Mouse (Mus musculus) heart, postnatal 0 days (tissue): ENCODE results near the gene Tmem151a. TPM values are rescaled to one million over a fixed set of nuclear protein-coding genes. Genes with fewer than 3 reads are reported as not detected.

Source experiments
- ATAC-seq: fragments of 200-750 bp; cut with Nextera tagmentation; 2 replicates; pipeline ENCODE4 v1.8.0; 2017; ENCODE audit warnings: low read depth, moderate number of reproducible peaks, moderate library complexity; ENCODE audit not compliant: insufficient read depth
- DNase-seq: peaks from one replicate; pipeline ENCODE4 v3.0.0-alpha.2; 2016; ENCODE audit warnings: low spot score
- H3K27ac ChIP-seq: fragments of 300-500 bp; sonication (generic); 2 replicates; pipeline ENCODE4 v1.5.1; 2014; ENCODE audit warnings: low read depth, mild to moderate bottlenecking
- H3K27me3 ChIP-seq: fragments of 300-500 bp; sonication (generic); 2 replicates; pipeline ENCODE4 v1.6.1; 2014; ENCODE audit warnings: low read length, mixed read lengths; ENCODE audit not compliant: control insufficient read depth, insufficient read depth
- H3K36me3 ChIP-seq: fragments of 300-500 bp; sonication (generic); replicated peaks from 2 replicates; pipeline ENCODE4 v1.6.1; 2014; ENCODE audit warnings: low read length, mixed read lengths; ENCODE audit not compliant: control insufficient read depth, insufficient read depth
- H3K4me1 ChIP-seq: fragments of 300-500 bp; sonication (generic); 2 replicates; pipeline ENCODE4 v1.6.1; 2014; ENCODE audit warnings: antibody characterized with exemption; ENCODE audit not compliant: control insufficient read depth, insufficient read depth
- H3K4me2 ChIP-seq: fragments of 300-500 bp; sonication (generic); 2 replicates; pipeline ENCODE4 v1.6.1; 2014; ENCODE audit warnings: low read depth, mild to moderate bottlenecking, low read length, moderate library complexity
- H3K4me3 ChIP-seq: fragments of 300-500 bp; sonication (generic); 2 replicates; pipeline ENCODE4 v1.5.1; 2014; ENCODE audit warnings: low read depth, low read length
- H3K9ac ChIP-seq: fragments of 300-500 bp; sonication (generic); replicated peaks from 2 replicates; pipeline ENCODE4 v1.6.1; 2014; ENCODE audit warnings: low read depth, low read length, mixed read lengths
- H3K9me3 ChIP-seq: fragments of 300-500 bp; sonication (generic); replicated peaks from 2 replicates; pipeline ENCODE4 v1.6.1; 2016; ENCODE audit warnings: low read length; ENCODE audit not compliant: control insufficient read depth
- CTCF ChIP-seq: IDR thresholded peaks from 2 replicates; pipeline ENCODE4 v1.5.1; 2016; ENCODE audit warnings: antibody characterized with exemption, control low read depth, low read depth
- EP300 ChIP-seq: IDR thresholded peaks from 2 replicates; pipeline ENCODE4 v1.6.1; 2016; ENCODE audit warnings: antibody characterized with exemption, low read depth
- WGBS: fragments of 180-500 bp; shearing (Covaris S2); extraction: QIAGEN DNeasy Blood & Tissue Kit; methylation state at CpG from one replicate; pipeline ENCODE4 v1.1.7; 2014; 5-methylcytosine and 5-hydroxymethylcytosine counted together
- polyA plus RNA-seq: library from polyadenylated mRNA; unstranded; fragments of >200 nt; fragmentation: Nextera tagmentation; extraction: Ambion mirVana; gene quantifications from 2 replicates; pipeline ENCODE4 v1.2.1, GENCODE M21; 2015
- total RNA-seq: library from RNA; depleted of rRNA; stranded (reverse); fragments of >200 nt; gene quantifications from 2 replicates; pipeline ENCODE4 v1.2.3, GENCODE M21; 2014; ENCODE audit warnings: low replicate concordance

The Tmem151a gene
- total and polyA plus RNA-seq, 2 experiments from 2014 or later, result 2.6 to 3.0 TPM

DNA sequence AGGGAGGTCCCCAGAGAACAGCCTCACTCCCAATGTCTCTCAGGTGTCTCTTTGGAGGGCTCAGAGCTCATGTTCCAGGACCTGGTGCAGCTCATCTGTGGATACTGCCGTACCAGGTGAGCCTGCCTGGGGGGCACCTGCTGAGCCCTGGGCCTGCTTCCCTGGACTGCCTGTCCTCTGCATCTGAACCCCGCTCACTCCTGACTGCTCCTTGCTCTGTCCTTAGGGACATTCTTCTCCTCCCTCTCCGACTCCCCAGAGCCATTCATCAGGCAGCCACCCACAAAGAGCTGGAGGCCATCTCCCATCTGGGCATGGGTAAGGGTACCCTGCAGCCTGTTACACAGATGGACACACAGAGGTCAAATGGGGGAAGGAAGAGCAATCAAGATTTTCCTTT is 33.8 kb downstream of the Tmem151a start:
- no peak overlapping the region for H3K27ac ChIP-seq
- ATAC-seq (no peak), DNase-seq (no peak)
- peaks cover 17% of the 10 kb centered on the region; the same call in 1 of the 2 replicates for H3K27me3 ChIP-seq
- peak overlapping the region; percentile 51 for H3K4me2 ChIP-seq
- no peak overlapping the region for H3K9ac ChIP-seq
- WGBS, result 56% methylated on average over 3 of the region's 3 CpGs
- H3K9me3 ChIP-seq, result no peaks in the 10 kb centered on the region
- H3K36me3 ChIP-seq, result peaks cover 33% of the 10 kb centered on the region
- TF ChIP-seq CTCF (no peak), EP300 (no peak)
- H3K4me3 ChIP-seq, result peak overlapping the region; percentile 29
- peaks cover 10% of the 10 kb centered on the region for H3K4me1 ChIP-seq

DNA sequence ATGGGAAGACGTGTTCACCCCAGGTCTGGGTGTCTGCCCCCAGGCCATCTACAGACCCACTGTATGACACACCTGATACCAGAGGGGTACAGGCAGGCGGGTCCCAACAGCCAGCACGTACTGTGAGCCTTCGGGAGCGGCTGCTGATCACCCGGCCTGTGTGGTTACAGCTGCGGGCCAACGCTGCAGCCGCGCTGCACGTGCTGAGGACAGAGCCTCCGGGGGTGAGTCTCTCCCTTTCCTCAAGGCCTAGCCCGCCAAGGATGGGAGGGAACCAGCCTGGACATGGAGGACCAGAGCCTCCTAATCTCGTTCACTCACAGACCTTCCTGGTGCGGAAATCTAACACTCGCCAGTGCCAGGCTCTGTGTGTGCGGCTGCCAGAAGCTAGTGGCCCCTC is 34.3 kb downstream of the Tmem151a start:
- peaks cover 10% of the 10 kb centered on the region for H3K4me1 ChIP-seq
- DNase-seq (no peak), ATAC-seq (peak; percentile 22)
- peaks cover 38% of the 10 kb centered on the region for H3K36me3 ChIP-seq
- H3K4me2 ChIP-seq, result peak overlapping the region; percentile 51
- H3K27me3 ChIP-seq, result peaks cover 17% of the 10 kb centered on the region; the same call in 1 of the 2 replicates
- 5% methylated on average over 17 of the region's 17 CpGs for WGBS
- TF ChIP-seq EP300 (no peak), CTCF (no peak)
- H3K27ac ChIP-seq, result peak overlapping the region; percentile 46
- H3K9ac ChIP-seq, result no peak overlapping the region
- peak overlapping the region; percentile 29 for H3K4me3 ChIP-seq
- H3K9me3 ChIP-seq, result no peaks in the 10 kb centered on the region

DNA sequence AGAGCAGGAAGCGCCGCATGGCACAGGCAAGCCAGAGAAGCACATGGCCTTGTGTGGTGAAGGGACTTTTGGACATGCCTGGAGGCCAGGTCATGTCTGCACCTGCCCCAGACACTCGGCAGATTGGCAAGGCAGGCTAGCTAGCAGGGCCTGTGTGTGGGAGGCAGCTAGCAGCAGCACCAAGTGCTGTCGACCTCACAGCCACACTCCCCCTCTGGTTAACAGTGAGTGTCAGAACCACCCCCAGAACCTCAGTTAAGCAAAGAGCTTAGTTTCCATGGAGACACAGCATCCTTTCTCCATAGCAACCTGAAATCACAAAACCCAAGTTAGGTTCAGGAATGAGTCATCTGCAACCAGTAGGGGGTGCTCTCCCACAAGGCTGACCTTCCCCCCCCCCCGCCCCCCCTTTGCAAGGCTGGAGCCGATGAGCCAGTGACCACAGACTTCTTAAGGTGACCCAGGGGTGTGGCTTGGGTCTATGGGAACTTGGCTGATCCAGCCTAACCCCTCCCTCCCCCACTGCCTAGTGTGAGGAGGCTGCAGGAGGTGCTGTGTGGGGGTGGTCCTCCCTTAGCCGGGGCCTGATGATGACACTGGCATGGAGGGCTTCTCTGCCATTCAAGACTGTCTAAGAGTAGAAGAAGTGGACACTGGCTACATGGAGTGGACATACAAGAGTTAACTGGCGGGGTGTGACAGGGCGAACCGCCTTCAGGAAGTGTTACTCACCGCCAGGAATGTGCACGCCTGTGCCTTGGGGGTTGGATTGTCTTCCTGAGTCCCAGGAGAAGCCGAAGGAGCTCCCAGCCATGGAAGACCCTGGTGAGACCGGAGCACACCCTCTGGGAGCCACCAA is 35.1 kb downstream of the Tmem151a start, which contains the start of gene Rin1:
Rin1 (plus strand) TSS at position 435 of the 859 bp plus-strand sequence.
- no peaks in the 10 kb centered on the region for H3K9me3 ChIP-seq
- WGBS, result 20% methylated on average over 14 of the region's 14 CpGs
- H3K9ac ChIP-seq, result no peak within 1 kb of the TSS
- peaks cover 10% of the 10 kb centered on the region for H3K4me1 ChIP-seq
- peak within 1 kb of the TSS; percentile 46 for H3K27ac ChIP-seq
- peak within 1 kb of the TSS; percentile 51 for H3K4me2 ChIP-seq
- TF ChIP-seq CTCF, result peak; percentile 48
- TF ChIP-seq EP300, result no peak
- peaks cover 17% of the 10 kb centered on the region; the same call in 1 of the 2 replicates for H3K27me3 ChIP-seq
- H3K36me3 ChIP-seq, result peaks cover 44% of the 10 kb centered on the region
- ATAC-seq (peak; percentile 79), DNase-seq (peak; percentile 70)
- H3K4me3 ChIP-seq, result peak within 1 kb of the TSS; percentile 29

DNA sequence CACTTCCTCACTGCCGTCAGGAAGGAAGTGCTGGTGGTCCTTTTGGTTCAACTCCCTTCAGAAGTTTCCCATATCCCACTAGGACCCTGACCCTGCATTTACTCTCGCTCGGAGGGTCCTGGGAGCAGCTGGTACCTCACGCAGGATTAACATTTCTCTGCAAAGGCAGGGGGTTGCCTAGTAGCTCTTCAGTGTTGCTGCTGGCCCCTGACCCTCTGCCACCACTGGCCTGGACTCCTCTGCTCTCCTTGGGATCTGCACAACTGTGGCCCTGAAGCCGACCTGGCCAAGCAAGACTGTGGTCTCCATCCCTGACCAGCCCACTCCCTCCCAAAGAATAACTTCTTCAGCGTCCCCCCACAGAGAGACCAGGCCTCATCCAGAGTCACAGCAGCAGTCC is 36.0 kb downstream of the Tmem151a start:
- H3K4me1 ChIP-seq, result peaks cover 10% of the 10 kb centered on the region
- no peak for TF ChIP-seq CTCF
- TF ChIP-seq EP300, result no peak
- H3K9me3 ChIP-seq, result no peaks in the 10 kb centered on the region
- H3K4me2 ChIP-seq, result no peak overlapping the region
- WGBS, result 93% methylated on average over 6 of the region's 6 CpGs
- peaks cover 44% of the 10 kb centered on the region for H3K36me3 ChIP-seq
- ATAC-seq (no peak), DNase-seq (no peak)
- H3K9ac ChIP-seq, result no peak overlapping the region
- H3K27ac ChIP-seq, result no peak overlapping the region
- no peak overlapping the region for H3K4me3 ChIP-seq
- peaks cover 14% of the 10 kb centered on the region; the same call in 1 of the 2 replicates for H3K27me3 ChIP-seq

DNA sequence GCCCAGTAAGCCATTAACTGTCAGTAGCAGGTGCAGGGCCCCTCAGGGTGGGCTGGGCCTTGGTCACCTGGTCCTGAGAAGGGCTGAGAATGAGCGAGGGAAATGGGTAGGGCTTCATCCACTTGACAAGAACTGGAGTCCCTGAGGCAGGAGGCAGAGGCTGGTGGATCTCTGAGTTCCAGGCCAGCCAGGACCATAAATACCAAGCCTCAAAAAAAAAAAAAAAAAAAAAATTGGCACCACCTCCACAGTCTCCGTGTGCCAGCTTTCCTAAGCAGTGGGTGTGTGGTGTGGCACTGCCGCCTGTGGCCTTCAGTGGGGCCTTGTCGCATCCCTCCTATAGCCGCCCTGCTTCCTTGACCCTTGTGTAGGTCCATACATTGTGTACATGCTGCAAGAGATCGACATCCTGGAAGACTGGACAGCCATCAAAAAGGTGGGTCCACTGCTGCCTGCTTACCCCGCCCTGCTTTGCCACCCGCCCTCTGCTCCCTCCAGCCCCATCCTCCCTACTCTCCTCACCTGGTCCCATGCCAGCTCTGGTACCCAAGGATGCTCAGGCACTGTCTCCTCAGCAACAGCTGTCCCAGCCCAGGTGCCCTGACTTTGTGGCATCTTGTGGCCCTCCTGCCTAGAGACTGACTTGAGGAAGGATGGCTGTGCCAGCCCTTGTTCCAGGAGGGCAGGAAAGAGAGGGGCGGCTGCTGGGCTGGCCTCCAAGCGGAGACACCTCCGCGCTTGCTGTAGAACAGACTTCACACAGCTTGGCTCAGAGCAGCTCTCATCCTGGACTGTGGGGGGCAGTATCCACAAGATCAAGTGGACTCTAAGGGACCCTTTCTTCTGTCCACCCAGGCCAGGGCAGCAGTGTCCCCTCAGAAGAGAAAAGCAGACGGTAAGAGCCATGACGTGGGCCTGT is 36.9 kb downstream of the Tmem151a start:
- no peak for ATAC-seq
- TF ChIP-seq CTCF, result no peak
- TF ChIP-seq EP300, result no peak

More for the DNA sequence above, 36.9 kb downstream of the Tmem151a start:
- Histone ChIP-seq H3K27me3 (peaks cover 12% of the 10 kb centered on the region; the same call in 1 of the 2 replicates), H3K9ac (no peak overlapping the region), H3K9me3 (no peaks in the 10 kb centered on the region), H3K4me1 (peaks cover 10% of the 10 kb centered on the region), H3K36me3 (peaks cover 44% of the 10 kb centered on the region), H3K4me2 (no peak overlapping the region), H3K27ac (no peak overlapping the region), H3K4me3 (no peak overlapping the region)
- WGBS, result 78% methylated on average over 14 of the region's 14 CpGs
- DNase-seq, result no peak
